In the genomic region with DNA sequence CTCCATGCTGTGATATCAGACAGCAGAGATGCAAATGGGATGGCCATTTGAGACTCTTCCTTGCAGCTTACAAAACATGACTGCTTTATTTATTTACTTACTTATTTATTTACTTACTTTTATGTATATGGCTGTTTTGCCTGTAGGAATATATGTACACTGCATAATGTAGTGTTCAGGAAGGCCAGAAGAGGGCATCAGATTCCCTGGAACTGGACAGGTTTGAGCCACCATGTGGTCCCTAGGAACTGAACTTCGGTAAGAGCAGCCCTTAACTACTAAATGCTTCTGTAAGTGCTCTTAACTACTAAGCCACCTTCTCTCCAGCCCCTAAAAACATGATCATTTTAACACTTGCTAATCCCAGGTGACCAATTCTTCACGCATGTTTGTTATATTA, we compare ENCODE assay signal across 12 mouse cellular contexts. TPM values are rescaled to one million over a fixed set of nuclear protein-coding genes. Genes with fewer than 3 reads are reported as not detected.
DNase-seq lines count a peak whose midpoint lies in the region; ATAC-seq and TF ChIP-seq lines count a peak whose summit lies in the region.
"Had no signal": no experiment of that assay in that cellular context is flagged by ENCODE, and none has a peak within 500 bp of the region (broad histone marks: within the 10 kb centered on the region; RNA-seq: fewer than 3 reads in every experiment).

No protein-coding gene starts in this region.

- H3K9ac ChIP-seq in lung, postnatal 0 days (replicated peaks; ENCODE audit: low read depth): no peak overlapping the region

- peak; percentile 64 for TF ChIP-seq CTCF in gastrocnemius, adult 2 months (IDR thresholded peaks at IDR 0.05)
- peak; percentile 69 for TF ChIP-seq CTCF in lung, postnatal 0 days (IDR thresholded peaks at IDR 0.05)

- H3K4me2 ChIP-seq in lung, postnatal 0 days (replicated peaks; ENCODE audit: low read depth, low read length): no peak overlapping the region

- H3K4me1 ChIP-seq in lung, postnatal 0 days (ENCODE audit: insufficient read depth, low read depth, low read length): no peaks in the 10 kb centered on the region; the same call in 1 of the 2 replicates

- ATAC-seq in lung, postnatal 0 days: peak; percentile 52
- ATAC-seq: Patski had no signal

- TF ChIP-seq EP300 in lung, postnatal 0 days (IDR thresholded peaks at IDR 0.05): no peak

- no peak overlapping the region for H3K27ac ChIP-seq in gastrocnemius, adult 2 months
- H3K27ac ChIP-seq in lung, postnatal 0 days (ENCODE audit: low read length): no peak overlapping the region

- H3K4me3 ChIP-seq in gastrocnemius, adult 2 months: no peak overlapping the region; the same call in 1 of the 2 replicates
- no peak overlapping the region for H3K4me3 ChIP-seq in lung, postnatal 0 days (ENCODE audit: low read depth, low read length)

- DNase-seq in gastrocnemius, adult 2 months: no peak
- DNase-seq in gastrocnemius, adult 8-10 months (ENCODE audit: low spot score in 2 of 2): no peak
- DNase-seq in lung, postnatal 0 days (ENCODE audit: low spot score): peak; percentile 61
- no peak for DNase-seq in lung, postnatal 4 days
- peak; percentile 69 for DNase-seq in embryo, embryonic 10.5 days (ENCODE audit: low spot score)
- DNase-seq in retina, postnatal 1 day: peak; percentile 66
- no peak for DNase-seq in urinary bladder, postnatal 14 days (ENCODE audit: low spot score)
- DNase-seq in ovary, postnatal 36 days (ENCODE audit: low spot score): no peak
- DNase-seq: cerebellum, adult 11 months had no signal

- intact Hi-C loops in gastrocnemius, adult 2 months (cut with DNase I): no loop called here

- H3K27me3 ChIP-seq in lung, postnatal 0 days (replicated peaks; ENCODE audit: insufficient read depth, low read length): peaks cover 28% of the 10 kb centered on the region

- H3K36me3 ChIP-seq in lung, postnatal 0 days (ENCODE audit: insufficient read depth, low read length): no peaks in the 10 kb centered on the region

- no peaks in the 10 kb centered on the region for H3K9me3 ChIP-seq in lung, postnatal 0 days (ENCODE audit: low read length)
- H3K9me3 ChIP-seq: megakaryocyte, embryonic 14.5 days had no signal

- 29% methylated on average over 2 of the region's 2 CpGs for WGBS in lung, postnatal 0 days

RNA-seq across cellular contexts. Expression of gene Htr6, which starts 2.9 kb away (rescaled TPM):
- not detected for total RNA-seq in gastrocnemius, adult 2 months (2021)
- not detected for total RNA-seq in gastrocnemius, adult 8-10 months (2022)
- polyA plus RNA-seq in lung, postnatal 0 days (2015; fragmentation: Nextera tagmentation; extraction: Ambion mirVana): not detected in 2 replicates
- total RNA-seq: heart, postnatal 14 days had no signal

RNA-seq across cellular contexts. Expression of gene Nbl1, which starts 14.5 kb away (rescaled TPM):
- total RNA-seq in gastrocnemius, adult 2 months (2021): 10 to 100 TPM; 19.9 to 40.8 TPM
- total RNA-seq in gastrocnemius, adult 8-10 months (2022): 10 to 100 TPM; 11.6 to 26.3 (median 16.5) TPM
- 141 and 151 TPM in 2 replicates for polyA plus RNA-seq in lung, postnatal 0 days (2015; fragmentation: Nextera tagmentation; extraction: Ambion mirVana)

RNA-seq across cellular contexts. Expression of gene Minos1, which starts 52.6 kb away (rescaled TPM):
- total RNA-seq in gastrocnemius, adult 2 months (2021): 100 to 1,000 TPM; 304 to 430 TPM
- total RNA-seq in gastrocnemius, adult 8-10 months (2022): 100 to 1,000 TPM; 289 to 395 (median 341) TPM
- 474 and 487 TPM in 2 replicates for polyA plus RNA-seq in lung, postnatal 0 days (2015; fragmentation: Nextera tagmentation; extraction: Ambion mirVana)

Comparison
In these comparisons a context has a peak if more than half of its experiments do, and no peak if none do; other contexts are left out.
1. DNase-seq: peak in lung, postnatal 0 days (single experiment), embryo, embryonic 10.5 days (single experiment) and retina, postnatal 1 day (single experiment); none in gastrocnemius, adult 2 months (single experiment), gastrocnemius, adult 8-10 months (0 of 2), lung, postnatal 4 days (0 of 2), urinary bladder, postnatal 14 days (single experiment) and ovary, postnatal 36 days (single experiment).